Mouse (Mus musculus) spleen, postnatal 36 days (tissue): ENCODE results near the gene Gm10961.

Source experiments
- DNase-seq, 2 experiments: peaks; one replicate each; pipeline ENCODE4 v3.0.0; 2022; ENCODE audit warnings: low spot score in 2 of 2, mixed read lengths in 1 of 2

Gene Gm10961

DNA sequence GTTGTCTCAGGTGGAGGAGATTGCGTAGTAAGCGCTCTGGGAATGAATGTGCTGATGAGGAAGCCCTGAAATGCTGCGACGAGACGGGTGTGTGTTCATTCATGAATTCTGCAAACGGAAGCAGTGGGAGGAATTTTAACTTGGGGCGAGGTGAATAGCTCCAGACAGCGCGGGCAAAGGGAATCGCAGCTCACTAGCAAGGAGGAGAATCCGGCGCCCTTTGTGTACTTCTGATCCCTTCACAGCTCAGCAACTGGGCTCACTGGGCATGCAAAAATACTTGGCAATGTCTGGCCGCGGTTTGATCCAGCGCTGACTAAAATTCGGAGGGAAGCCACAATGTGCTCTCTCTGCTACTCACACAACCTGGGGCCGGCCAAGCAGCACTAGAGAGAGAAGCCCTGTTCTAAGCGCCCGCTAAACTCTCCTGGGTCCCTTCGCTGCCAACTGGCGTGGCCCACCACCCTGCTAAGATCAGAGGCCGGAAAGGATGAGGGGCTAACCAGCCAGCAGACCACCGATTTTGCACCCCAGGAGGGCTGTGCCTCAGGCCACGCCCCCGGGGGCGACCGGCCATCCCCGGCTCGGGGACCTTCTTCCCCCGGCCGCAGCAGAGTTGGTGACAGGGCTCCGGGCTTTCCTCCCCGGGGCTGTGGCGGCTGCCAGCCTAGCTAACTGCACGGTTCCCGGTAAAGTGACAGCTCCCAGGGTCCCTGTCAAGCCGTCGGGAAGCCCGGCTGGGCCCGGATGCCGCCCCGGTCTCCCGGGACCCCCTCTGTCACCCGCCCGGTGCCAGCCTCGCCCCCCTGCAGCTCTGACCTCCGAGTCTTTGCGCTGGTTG lies at the start of gene Gm10961:
Gene Gm10961, plus strand, starts transcription at position 641 of the 841 bp plus-strand sequence.
- DNase-seq: peak; percentile 11 to 12

DNA sequence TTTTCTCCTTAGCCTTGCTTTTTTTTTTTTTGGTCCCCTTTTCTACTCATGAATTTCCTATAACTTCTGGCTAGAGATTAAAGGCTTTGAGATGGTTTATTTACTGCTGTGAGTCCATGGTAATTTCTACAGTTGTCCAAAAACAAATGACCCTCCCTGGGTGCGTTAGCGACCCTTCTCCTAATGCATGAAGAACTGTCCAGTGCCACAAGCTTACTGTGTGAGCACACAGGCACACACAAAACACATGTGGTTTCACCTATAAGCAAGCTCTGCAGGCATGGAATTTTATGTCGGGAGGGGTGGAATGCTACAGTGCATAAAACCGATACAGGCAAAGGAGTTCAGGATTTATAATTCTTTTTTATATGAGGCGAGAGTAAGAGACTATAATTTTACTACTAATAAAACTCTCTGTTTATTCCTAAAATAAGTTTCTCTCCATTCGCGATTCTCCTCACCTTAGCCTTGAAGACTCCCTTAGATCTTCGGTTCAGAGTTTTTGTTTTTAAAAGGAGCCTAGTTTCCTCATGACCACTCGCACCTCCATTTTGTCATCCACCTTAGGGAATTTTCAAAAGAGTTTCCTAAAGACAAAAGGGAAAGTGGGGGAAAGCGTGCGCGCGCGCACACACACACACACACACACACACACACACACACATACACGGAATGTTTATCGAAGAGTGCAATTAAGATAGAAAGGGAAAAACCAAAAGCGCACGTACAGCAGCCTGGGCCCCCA lies 48.8 kb upstream of the Gm10961 start:
- no peak for DNase-seq

DNA sequence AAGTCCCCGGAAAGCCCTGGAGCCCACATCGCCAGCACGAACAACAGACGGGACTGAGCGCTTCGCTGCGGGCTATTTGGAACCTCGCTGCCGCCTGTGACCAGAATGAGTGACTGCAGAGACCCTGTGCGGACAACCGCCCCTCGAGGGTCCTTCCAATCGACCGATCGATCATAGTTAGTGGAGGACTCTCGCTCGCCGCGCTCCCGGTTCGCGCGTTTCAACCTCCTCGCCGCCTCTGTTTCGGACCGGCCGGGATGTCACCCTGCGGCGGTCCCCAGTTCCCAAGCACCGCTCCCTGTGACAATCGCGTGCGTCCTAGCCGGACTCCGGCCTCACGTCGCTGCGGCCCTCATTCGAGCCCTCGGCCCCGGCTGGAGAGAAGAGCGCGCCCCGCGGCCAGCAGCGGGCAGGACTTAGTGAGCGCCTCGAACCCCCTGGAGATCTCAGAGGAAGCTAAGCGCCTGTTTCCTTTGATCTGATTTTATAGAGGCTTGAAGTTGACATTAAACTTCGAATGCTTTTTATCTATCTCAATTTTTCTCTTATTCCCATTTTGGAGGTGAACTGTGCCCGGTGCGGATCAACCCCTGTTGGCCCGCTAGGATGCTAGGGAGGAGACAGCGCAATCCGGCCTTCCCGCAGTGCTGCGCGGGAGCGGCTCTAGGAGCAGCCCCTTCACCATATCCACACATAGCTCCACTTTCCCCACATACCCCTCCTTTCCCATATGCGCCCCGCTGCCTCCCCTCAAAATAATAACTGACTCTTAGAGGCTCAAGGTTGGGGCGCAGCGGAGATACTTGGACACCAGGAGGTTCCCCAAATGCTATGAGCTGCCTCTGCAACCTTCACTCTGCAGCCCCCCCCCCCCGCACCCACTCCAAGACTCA lies 48.0 kb upstream of the Gm10961 start:
- DNase-seq: no peak

DNA sequence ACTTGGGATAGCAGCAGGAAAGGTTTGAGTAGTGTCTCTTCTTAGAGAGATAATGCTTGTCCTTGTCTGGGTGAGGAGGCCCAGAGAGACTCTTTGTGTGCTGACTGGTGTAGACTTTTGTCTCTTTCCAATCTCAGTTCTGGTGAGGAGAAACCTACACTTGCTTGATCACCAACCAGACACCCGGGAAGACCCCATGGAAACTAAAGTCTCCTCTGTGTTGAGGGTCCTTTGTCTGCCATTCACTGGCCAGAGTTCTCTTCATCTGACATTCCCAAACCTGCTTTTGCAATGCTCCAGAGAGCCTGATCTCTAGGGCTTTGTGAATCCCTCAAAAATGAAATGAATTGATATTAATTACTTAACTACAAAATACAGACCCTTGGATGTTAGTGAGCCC lies 47.2 kb upstream of the Gm10961 start:
- no peak for DNase-seq

DNA sequence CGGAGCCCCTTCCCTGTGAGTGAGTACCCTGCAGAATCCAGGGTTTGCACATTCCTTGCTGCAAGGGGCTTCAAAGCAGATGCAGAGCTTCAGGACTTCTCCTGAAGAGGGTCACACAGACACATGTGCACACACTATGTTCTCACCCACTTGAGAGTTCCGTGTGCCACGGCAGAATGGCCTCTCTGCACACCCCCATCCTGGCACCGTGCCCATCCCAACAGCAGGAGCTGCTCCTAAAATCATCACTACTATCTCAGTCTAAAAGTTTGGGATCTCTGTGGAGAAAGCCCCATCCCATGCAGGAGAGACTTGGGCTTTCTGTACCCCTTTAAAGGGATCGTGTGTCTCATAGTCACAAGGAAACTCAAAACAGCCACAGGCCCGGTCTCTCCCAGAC lies 44.6 kb upstream of the Gm10961 start:
- DNase-seq: no peak

DNA sequence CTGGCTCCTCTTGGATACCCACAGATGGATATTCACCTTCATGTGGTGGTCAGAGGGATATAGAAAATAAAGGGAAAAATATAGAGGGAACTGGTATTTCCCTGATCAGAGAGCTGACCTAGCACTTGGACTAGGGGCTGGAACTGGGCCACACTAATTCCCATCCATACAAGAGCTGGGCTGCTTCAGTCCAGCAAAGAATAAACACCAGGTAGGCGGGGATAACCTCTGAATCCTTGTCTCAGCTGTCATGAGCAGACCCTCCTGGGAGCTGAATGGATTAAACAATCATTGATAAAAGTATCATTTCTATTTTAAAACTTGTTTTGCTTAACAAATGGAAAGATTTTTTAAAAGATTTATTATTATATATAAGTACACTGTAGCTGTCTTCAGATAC lies 39.5 kb upstream of the Gm10961 start:
- DNase-seq: no peak

DNA sequence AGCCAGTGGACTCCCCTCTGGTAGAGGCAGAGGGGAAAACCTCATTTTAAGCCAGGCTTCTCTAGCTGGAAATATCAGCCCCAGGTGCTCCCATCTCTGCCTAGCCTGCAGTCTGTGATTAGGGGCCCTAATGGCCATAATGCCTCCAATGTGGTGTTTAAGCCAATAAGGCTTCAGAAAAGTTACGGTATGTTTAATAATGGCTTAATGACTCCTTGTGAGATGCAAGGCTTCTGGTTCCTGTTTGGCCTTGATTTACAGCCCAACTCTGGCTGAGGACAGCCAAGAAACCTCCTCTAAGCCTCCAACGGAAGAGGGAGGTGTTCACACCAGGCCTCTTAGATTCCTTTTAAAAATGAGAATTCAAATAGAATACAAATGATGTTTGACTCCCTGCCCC lies 37.5 kb upstream of the Gm10961 start:
- no peak for DNase-seq

DNA sequence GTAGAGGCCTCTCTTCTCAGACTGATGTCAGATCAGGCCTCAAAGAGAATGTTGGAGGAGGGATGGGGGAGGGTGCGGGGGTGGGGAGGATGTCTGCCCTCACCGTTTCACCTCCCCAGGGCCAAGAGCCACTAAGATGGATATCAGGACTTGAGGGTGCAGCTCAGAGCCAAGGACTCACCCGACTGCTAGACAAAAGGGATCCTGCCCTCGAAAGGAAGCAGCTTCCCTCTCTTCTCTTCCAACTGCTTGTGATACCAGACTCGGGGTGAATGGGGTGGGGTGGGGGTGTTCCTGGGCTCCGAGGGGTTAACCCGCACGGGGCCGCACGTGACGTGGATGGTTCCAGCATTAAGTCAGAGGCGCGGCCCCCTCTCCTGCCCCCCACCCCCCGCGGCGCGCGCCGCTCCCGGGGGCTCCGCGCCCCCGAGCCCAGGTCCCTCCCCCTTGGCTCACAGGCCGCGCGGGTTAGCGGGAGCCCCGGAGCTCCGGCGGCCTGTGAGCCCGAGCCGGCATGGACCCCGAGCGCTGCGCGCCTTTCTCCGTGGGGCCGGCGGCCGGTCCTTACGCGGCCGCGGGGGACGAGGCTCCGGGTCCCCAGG lies 36.4 kb upstream of the Gm10961 start, which contains the start of gene Alx3:
Gene Alx3, plus strand, starts transcription at position 370 of the 602 bp plus-strand sequence.
- no peak for DNase-seq

DNA sequence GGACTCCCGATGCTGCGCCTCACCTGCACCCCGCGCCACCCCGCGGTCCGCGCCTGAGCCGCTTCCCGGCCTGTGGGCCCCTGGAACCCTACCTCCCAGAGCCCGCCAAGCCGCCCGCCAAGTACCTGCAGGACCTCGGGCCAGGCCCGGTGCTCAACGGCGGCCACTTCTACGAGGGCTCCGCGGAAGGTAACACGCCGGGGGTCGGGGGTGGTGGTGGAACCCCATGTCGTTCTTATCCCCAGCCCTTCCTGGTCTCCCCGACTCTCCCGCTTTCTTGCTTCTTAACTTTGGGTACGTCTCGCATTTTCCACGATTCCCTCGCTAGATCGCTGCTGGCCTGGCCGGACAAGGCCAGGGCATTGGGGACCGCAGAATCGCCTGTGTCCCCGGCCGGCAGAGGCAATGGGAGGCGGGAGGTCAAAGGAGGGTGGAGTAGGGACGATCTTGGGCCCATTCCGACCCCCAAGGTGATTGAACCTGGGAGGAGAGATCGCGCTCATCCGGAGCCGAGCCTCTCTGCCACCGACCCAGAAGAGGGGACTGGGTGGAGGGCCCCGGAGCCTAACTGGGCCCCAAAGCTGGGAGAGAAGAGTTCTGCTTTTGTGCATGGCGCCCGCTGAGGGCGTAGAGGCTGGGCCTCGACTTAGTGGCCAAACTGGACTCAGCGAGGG lies 35.7 kb upstream of the Gm10961 start:
- no peak for DNase-seq

DNA sequence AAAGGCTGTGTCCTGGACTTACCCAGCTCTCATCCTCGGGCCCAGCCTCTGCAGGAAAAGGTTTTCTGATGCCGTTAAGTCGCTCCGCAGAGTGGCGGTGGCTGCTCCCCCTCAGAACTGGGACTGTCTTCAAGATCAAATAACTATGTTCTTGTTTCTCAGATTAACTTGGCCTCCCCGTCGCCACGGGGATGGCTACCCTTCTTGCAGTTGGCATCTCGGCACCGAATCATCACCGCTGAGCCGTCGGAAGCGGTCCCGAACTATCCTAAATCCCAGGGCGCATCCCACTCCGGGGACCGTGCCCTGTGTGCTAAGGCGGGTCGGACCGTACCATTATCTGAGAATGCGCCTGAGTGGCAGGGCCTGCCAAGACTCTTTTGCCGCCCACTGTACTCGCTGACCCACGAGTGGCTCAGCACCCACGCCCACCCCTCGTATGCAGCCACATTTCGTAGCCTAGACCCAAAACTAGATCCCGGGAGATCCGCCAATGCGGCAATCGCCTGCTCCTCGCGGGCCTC lies 35.1 kb upstream of the Gm10961 start:
- no peak for DNase-seq

DNA sequence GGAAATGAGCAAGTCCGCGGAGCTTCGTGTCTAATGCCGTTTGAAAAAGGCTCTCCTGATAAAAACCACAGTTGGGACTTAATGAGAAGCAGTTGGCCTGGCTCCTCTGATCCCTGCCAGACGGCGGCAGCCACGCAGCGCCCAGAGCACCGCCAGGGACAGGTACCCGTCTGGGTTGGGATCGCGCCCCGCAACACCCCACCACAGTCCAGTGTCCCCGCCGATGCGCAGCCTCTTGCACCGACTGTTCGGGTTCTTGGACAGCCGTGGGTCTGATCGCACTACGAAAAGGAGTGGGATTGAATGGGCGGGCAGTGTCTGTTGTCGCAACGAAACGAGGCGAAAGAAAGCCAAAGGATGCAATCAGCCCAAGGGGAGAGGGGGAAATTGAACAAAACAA lies 34.6 kb upstream of the Gm10961 start:
- DNase-seq: no peak

DNA sequence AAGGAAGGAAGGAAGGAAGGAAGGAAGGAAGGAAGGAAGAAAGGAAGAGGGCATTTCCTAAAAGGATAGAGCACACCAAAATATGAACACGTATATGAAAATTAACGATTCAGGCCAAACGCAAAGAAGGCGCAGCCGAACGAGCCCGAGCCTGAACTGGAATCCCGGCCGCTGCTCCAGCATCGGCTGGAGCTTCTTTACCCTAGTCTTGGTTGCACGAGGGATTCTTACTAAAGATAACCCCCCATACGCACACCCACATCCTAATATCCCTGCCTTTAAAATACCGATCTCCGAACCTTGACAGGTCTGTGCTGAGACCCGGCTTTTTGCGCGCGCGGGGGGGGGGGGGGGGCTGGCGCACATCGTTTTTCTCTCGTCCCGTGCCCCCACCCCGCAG lies 34.0 kb upstream of the Gm10961 start:
- DNase-seq: no peak

DNA sequence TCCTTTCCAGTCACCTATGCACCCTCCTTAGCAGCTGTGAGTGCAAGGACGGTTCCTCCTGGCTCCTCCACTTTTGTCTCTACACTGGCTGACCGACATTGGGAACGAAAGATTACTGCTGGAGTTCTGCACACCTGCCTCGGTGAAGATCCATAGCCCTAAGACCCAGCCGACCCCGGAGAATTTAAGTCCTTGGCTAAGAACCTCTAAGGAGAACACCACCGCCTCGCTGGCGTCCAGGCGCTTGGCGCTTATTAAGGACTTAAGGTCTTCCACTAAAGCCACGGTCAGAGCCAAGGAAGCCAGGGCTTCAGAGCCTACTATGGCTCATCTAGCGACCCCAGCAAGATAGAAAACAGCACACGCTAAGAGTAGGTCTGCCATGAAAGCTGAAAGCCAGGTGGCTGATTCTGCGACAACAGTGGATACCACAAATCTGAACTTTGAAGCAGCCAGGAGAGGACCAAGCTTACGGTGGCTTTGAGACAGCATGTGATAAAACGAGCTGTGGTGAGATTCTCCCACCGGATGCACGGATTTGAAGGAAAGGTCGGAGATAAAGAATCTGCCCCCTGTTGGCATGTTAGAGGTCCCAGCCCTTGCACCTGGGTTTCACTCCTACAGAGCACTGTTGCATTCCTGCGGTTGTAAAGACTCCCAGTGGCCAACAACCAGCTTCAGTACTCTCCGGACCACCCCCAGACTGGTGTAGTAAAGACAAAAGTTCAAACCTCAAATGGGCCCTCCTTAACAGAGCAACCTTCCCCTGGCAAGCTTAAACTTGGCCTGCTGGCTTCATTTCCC lies 33.3 kb upstream of the Gm10961 start:
- no peak for DNase-seq

DNA sequence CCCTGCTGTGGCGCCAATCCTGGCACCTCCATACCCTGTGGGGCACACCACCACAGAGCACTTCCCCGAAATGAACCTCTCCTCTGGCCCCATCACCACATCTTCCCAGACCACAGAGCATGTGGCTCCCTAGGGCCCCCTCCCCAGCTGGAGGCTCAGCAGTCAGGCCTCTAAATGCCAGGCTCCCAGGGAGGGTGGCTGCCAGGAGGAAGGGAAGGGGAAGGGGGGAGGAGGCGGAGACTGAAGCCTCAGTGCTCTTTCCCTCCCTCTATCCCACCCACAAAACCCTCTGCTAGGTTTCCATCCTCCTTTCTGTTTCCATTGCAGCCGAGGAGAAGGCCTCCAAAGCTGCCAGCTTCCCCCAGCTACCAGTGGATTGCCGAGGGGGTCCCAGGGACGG lies 31.0 kb upstream of the Gm10961 start:
- DNase-seq: no peak

DNA sequence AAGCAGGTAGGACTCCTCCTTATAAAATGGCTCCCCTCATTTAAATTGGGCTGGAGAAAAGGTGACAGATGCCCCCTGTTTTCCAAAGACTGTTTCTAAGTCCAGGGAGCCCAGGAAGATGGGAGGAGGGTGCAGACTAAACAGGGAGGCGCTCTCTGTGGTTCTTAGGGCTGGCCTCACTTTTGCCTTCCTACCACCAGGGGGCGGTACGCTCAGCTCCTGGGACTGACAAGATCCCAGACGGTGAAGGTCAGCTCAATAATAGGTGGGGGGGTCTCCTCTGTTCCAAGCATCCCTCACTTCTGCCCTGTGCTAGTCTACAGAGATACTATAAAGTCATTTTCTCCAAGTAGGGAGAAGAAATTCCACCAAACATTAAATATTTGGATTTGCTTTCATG lies 25.8 kb upstream of the Gm10961 start:
- peak; percentile 17 to 29 for DNase-seq

DNA sequence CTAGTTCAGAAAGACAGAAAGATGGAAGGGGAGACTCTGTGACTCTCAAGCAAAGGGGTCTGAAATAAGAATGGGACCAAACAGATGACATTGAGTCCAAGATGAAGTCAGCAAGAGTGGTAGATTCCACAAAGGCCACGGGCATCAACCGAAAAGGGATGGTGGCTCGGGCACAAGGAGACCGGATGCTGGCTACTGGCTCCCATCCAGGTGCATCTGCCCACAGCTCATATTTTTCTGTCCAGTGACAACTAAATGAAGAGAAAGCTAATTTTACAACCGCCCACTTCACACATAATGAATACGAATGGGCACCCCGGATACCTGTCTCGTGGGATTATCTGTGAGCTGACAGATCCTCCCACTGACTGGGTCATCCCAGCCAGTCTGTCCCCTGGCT lies 23.9 kb upstream of the Gm10961 start:
- no peak for DNase-seq

DNA sequence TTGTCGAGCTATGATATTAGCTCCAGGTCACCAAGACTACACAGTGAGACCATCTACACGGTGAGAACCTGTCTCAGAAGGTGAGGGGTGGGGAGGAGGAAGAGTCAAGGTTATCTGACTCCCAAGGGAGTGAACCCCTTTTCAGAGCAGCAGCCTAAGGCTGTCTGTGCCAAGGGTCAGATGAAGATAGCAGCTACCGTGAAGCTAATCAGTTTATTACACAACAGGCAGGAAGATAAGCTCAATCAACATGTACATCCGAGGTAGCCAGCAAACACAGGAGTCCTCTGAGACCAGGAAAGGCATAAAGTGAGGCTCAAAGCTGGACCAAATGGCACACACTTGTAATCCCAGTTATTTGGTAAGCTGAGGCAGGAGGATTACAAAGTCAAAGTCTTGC lies 22.3 kb upstream of the Gm10961 start:
- DNase-seq: no peak

DNA sequence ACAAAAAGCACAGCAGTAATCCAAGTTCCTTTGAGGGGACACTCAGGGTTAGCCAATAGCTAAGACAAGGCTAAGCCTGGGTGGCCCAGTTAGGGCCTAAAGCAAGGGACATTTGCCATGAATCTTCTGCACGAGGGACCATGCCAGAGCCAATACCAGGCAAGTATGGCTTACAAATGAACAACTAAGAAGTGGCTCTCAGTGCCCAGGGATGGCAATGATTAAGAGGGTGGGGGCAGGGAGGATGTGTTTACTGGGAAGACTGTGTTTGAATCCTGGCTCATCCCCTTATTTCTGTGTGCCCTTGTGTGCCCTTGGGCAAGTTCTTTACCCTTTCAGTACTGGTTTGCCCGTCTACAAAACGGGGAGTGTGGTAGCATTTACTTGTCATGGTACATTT lies 21.7 kb upstream of the Gm10961 start:
- no peak for DNase-seq

DNA sequence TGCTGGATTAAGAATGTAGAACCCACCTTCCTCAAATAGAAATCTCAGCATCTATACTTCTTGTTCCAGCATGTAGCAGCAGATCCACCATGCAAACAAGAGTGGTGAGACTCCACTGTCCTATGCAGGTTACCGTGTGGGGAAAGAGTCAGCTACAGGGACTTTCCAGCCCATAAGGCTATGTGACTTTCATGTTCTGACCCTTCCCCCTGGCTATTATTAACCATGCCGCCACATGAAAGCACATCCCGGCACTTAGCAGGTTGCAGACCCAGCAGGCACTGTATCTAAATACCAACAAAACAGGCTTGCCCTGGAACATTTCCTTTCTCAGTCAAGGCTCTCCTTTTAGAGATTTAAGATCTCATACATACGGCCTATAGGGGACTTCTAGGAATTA lies 19.7 kb upstream of the Gm10961 start:
- DNase-seq: no peak

DNA sequence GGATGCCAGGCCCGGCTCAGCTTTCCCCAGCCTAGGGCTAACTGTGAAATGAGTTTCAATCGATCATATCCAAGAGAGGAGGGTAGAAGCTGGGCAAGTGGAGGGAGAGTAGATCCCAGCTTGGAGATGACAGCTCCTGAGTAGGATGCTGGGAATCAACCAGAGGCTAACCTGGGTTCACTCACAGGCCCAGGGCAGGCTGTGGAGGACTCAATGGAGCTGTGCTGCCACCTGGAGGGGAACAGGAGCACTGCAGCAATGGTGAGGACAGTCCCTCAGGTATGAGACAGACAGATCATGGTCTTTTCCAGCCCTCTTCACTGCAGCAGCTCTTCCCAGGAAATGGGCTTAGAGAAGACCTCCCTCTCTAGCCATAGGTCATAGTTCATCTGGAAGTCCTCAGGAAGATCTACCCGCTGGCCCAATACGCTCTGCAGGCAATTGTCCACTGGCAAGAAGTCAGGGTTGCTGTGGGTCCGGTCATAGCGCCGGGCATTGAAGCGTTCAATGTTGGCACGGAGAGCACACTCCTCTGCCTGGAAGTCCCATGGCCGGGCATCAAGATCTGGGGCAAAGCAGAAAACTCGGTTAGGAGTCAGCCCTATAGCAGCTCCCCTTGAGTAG lies 18.1 kb upstream of the Gm10961 start:
- DNase-seq: peak; percentile 33 to 45
